Mouse (Mus musculus) heart, embryonic 16.5 days (tissue): ENCODE data around the gene Papln. TPM values are rescaled to one million over a fixed set of nuclear protein-coding genes. Genes with fewer than 3 reads are reported as not detected.

Experiments used
- ATAC-seq: fragments of 200-750 bp; cut with Nextera tagmentation; replicated peaks from 2 replicates; pipeline ENCODE4 v1.8.0; 2017; ENCODE audit warnings: moderate number of reproducible peaks; ENCODE audit not compliant: insufficient read depth, low FRiP score; ENCODE audit errors: extremely low read depth
- H3K27ac ChIP-seq: fragments of 300-500 bp; sonication (generic); 2 replicates; pipeline ENCODE4 v1.5.1; 2014; ENCODE audit warnings: mild to moderate bottlenecking, low read length, control low read depth, moderate library complexity
- H3K27me3 ChIP-seq: fragments of 300-500 bp; sonication (generic); 2 replicates; pipeline ENCODE4 v1.6.1; 2014; ENCODE audit warnings: low read length, mixed read lengths; ENCODE audit not compliant: control insufficient read depth, insufficient read depth
- H3K36me3 ChIP-seq: fragments of 300-500 bp; sonication (generic); 2 replicates; pipeline ENCODE4 v1.6.1; 2014; ENCODE audit not compliant: control insufficient read depth, insufficient read depth
- H3K4me1 ChIP-seq: fragments of 300-500 bp; sonication (generic); 2 replicates; pipeline ENCODE4 v1.6.1; 2014; ENCODE audit warnings: low read length, mixed read lengths; ENCODE audit not compliant: control insufficient read depth, insufficient read depth
- H3K4me2 ChIP-seq: fragments of 300-500 bp; sonication (generic); 2 replicates; pipeline ENCODE4 v1.6.1; 2014; ENCODE audit warnings: low read depth, mild to moderate bottlenecking, control low read depth, low read length
- H3K4me3 ChIP-seq: fragments of 300-500 bp; sonication (generic); 2 replicates; pipeline ENCODE4 v1.5.1; 2014; ENCODE audit warnings: mild to moderate bottlenecking, control low read depth, low read length
- H3K9ac ChIP-seq: fragments of 300-500 bp; sonication (generic); 2 replicates; pipeline ENCODE4 v1.6.1; 2014; ENCODE audit warnings: low read length, control low read depth
- H3K9me3 ChIP-seq: fragments of 300-500 bp; sonication (generic); replicated peaks from 2 replicates; pipeline ENCODE4 v1.6.1; 2016; ENCODE audit warnings: low read length; ENCODE audit not compliant: control insufficient read depth
- whole genome bisulfite sequencing: fragments of 180-500 bp; shearing (Covaris S2); extraction: QIAGEN DNeasy Blood & Tissue Kit; methylation state at CpG from one replicate; pipeline ENCODE4 v1.1.7; 2014; 5-methylcytosine and 5-hydroxymethylcytosine counted together
- polyA plus RNA-seq: library from polyadenylated mRNA; unstranded; fragments of >200 nt; fragmentation: Nextera tagmentation; extraction: Ambion mirVana; gene quantifications from 2 replicates; pipeline ENCODE4 v1.2.1, GENCODE M21; 2015

Papln gene
- polyA plus RNA-seq, 1 experiment from 2014 or later: 0.88 TPM

DNA sequence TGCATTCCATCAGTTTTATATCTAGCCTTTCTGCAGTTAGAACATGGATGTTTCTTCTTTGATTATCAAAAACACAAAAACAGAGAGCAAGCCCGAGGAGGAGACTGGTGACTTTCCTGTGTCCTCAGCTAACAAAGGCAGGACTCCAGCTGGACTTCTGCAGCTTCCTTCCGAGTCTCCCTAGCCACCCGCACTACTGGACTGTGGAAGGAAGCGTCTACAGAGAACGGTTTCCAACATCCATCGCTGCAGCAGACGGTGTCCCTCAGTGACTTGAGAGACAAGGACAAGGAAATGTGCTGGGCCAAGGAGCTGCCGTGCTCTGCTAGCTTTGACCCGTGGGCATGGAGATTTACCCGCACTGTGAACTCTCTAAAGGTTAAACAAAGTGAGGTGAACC, 29.4 kb upstream of the Papln start:
- no peaks in the 10 kb centered on the region for H3K27me3 ChIP-seq
- 83% methylated on average over 10 of the region's 10 CpGs for WGBS
- no peak overlapping the region for H3K9ac ChIP-seq
- no peak overlapping the region for H3K4me2 ChIP-seq
- H3K4me1 ChIP-seq: no peaks in the 10 kb centered on the region
- no peaks in the 10 kb centered on the region for H3K9me3 ChIP-seq
- H3K36me3 ChIP-seq: peaks cover 41% of the 10 kb centered on the region
- no peak overlapping the region for H3K4me3 ChIP-seq
- ATAC-seq: no peak
- no peak overlapping the region for H3K27ac ChIP-seq

DNA sequence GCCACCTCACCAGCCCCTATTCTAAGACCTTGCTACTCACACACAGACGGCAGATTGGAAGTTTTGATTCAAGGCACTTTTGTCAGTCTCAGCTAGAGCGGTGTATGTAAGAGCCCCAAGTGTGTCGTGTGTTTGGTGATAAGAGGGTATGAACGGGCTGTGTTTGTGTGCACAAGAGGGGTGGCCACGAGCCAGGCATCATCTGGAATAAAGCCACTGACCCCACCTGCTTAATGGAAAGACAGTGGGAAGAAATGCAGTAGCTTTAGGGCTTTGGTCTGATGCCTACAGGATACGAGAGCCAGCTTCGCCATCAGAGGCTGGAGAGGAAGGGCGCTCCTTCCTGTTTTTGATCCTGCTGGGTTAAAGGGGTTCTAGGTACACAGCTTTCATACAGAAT, 27.2 kb upstream of the Papln start:
- H3K4me3 ChIP-seq: no peak overlapping the region
- no peak overlapping the region for H3K4me2 ChIP-seq
- no peak for ATAC-seq
- no peak overlapping the region for H3K27ac ChIP-seq
- WGBS: 47% methylated on average over 8 of the region's 8 CpGs
- no peak overlapping the region for H3K9ac ChIP-seq
- peaks cover 3% of the 10 kb centered on the region for H3K9me3 ChIP-seq
- no peaks in the 10 kb centered on the region for H3K4me1 ChIP-seq
- peaks cover 25% of the 10 kb centered on the region for H3K36me3 ChIP-seq
- H3K27me3 ChIP-seq: no peaks in the 10 kb centered on the region

DNA sequence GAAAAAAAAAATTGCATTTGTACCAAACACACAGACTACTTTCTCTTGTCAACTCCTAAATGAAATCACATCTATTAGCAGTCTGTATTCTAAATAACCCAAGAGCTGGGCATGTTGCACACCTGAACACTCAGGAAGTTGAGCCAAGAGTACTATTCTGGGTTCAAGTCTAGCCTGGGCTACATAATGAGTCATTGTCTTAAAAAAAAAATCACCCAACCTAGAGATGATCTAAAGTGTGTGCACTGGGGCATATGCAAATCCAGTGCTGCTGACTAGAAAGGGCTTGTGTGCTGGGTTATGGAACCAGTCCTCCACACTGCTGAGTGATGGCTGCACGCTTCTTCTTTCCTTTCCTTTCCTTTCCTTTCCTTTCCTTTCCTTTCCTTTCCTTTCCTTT, 24.8 kb upstream of the Papln start:
- Histone ChIP-seq H3K4me1 (no peaks in the 10 kb centered on the region), H3K9me3 (peaks cover 3% of the 10 kb centered on the region), H3K27ac (no peak overlapping the region), H3K4me2 (no peak overlapping the region), H3K27me3 (no peaks in the 10 kb centered on the region), H3K9ac (no peak overlapping the region), H3K4me3 (no peak overlapping the region), H3K36me3 (peaks cover 8% of the 10 kb centered on the region; the same call in 1 of the 2 replicates)
- 88% methylated on average over 1 of the region's 1 CpGs for WGBS
- ATAC-seq: no peak

DNA sequence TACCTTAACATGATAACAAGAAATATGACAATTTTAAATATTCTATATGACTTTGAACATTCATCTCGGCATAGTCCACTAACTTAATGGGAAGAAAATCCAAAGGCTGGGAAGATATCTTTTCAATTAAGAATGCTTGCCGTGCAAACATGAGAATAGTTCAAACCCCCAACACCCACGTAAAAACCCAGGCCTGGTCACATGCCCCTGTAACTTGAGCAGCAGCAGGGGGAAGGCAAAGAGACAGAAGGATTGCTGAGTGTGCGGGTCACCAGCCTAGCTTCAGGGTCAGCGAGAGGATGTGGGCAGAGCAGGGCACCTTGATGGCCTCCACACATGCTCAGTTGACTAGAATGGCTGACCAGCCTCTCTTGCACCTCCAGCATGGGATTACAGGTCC, 21.7 kb upstream of the Papln start:
- Histone ChIP-seq H3K27me3 (no peaks in the 10 kb centered on the region), H3K9ac (no peak overlapping the region), H3K9me3 (peaks cover 3% of the 10 kb centered on the region), H3K4me2 (no peak overlapping the region), H3K4me1 (no peaks in the 10 kb centered on the region), H3K27ac (no peak overlapping the region), H3K4me3 (no peak overlapping the region), H3K36me3 (0 out of 2 replicates have a peak, but pooled peaks cover 2% of the 10 kb centered on the region)
- no peak for ATAC-seq
- WGBS: 67% methylated on average over 5 of the region's 5 CpGs

DNA sequence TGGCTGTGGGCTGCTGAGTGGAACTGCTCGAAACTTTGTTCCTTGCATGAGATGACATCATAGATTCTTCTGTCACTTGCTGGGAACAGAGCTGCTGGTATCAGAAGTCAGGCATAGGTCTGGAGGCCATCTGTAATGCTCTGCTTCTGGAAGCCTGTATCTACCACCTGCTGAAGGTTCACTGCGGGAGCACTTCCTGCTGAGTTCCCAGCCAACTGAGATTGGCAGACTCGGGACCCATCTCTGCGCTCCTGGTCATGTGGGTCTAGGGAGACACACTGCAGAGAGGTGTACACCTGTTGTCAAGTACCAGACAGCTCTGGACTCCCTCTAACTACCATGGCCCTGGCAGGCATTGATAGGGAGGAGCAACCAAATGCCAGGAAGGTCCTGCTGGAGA, 20.6 kb upstream of the Papln start:
- H3K4me2 ChIP-seq: no peak overlapping the region
- WGBS: 44% methylated on average over 4 of the region's 4 CpGs

DNA sequence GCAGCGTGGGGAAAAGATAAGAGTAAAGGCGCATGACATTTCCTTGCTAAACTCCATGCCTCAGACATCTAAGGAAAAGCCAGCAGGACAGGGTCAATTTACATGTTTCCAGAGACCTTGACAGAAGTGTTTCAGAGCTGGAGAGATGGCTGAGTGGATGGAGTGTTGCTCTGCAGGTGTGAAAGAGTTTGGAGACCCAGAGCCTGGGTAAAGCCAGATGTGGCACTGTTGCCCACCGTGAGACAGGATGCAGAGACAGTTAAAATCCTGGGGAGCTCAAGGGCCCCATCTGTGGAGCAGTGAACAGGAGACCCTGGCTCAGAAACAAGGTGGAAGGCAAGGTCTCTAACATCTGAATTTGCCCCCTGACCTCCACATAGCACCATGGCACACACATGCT, 19.7 kb upstream of the Papln start:
- H3K4me3 ChIP-seq: no peak overlapping the region
- 0 out of 2 replicates have a peak, but pooled peaks cover 2% of the 10 kb centered on the region for H3K36me3 ChIP-seq
- H3K4me1 ChIP-seq: no peaks in the 10 kb centered on the region
- ATAC-seq: no peak
- H3K27ac ChIP-seq: no peak overlapping the region
- no peak overlapping the region for H3K4me2 ChIP-seq
- H3K27me3 ChIP-seq: no peaks in the 10 kb centered on the region
- WGBS: 60% methylated on average over 3 of the region's 3 CpGs
- peaks cover 3% of the 10 kb centered on the region for H3K9me3 ChIP-seq
- H3K9ac ChIP-seq: no peak overlapping the region

More for the DNA sequence above, 20.6 kb upstream of the Papln start:
- H3K4me1 ChIP-seq: no peaks in the 10 kb centered on the region
- H3K9ac ChIP-seq: no peak overlapping the region
- no peak for ATAC-seq
- H3K27me3 ChIP-seq: no peaks in the 10 kb centered on the region
- H3K27ac ChIP-seq: no peak overlapping the region
- peaks cover 3% of the 10 kb centered on the region for H3K9me3 ChIP-seq
- H3K4me3 ChIP-seq: no peak overlapping the region
- 0 out of 2 replicates have a peak, but pooled peaks cover 2% of the 10 kb centered on the region for H3K36me3 ChIP-seq

DNA sequence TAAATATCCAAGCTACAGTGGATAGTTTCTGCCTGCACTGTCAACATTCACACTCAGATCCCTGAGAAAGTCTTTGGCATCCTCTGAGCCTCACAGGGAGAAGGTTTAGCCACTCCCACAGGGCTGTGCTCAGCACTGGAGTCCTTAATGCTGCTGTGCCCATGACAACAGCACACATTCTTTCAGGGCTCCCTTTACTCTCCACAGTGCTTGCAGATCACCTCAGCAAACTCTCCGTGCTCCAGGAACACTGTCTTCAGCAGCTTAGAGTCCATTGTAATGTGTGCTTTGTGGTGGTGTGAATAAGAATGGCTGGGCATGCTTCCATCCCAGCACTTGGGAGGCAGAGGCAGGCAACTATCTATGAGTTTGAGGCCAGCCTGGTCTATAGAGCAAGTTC, 14.2 kb upstream of the Papln start:
- no peak for ATAC-seq
- no peaks in the 10 kb centered on the region for H3K9me3 ChIP-seq
- no peaks in the 10 kb centered on the region for H3K36me3 ChIP-seq
- H3K4me1 ChIP-seq: no peaks in the 10 kb centered on the region
- H3K9ac ChIP-seq: no peak overlapping the region
- 47% methylated on average over 1 of the region's 1 CpGs for WGBS
- H3K4me2 ChIP-seq: no peak overlapping the region
- no peak overlapping the region for H3K4me3 ChIP-seq
- no peaks in the 10 kb centered on the region for H3K27me3 ChIP-seq
- no peak overlapping the region for H3K27ac ChIP-seq

DNA sequence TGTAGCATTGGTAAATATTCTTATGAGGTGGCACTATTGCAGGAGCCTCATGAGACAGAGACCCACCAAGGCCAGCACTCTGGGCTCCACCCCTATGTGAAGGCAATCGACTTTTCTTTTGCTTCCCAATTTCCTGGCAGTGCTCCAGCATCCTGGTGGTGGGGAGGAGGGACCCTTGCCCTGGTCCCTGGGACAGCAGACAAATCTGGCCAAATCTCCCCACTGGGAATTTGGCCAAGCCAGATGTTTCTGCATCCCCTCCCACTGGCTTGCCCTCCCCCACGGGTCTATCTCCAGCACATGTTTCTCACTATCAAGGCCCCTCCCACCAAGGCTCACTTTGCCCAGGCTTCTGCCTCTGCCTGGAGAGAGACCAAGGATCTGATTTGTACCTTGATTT, 10.9 kb upstream of the Papln start:
- no peaks in the 10 kb centered on the region for H3K27me3 ChIP-seq
- H3K4me2 ChIP-seq: no peak overlapping the region
- ATAC-seq: no peak
- WGBS: 14% methylated on average over 2 of the region's 2 CpGs
- no peak overlapping the region for H3K27ac ChIP-seq
- no peak overlapping the region for H3K4me3 ChIP-seq
- H3K4me1 ChIP-seq: no peaks in the 10 kb centered on the region
- no peaks in the 10 kb centered on the region for H3K9me3 ChIP-seq
- H3K9ac ChIP-seq: no peak overlapping the region
- no peaks in the 10 kb centered on the region for H3K36me3 ChIP-seq

DNA sequence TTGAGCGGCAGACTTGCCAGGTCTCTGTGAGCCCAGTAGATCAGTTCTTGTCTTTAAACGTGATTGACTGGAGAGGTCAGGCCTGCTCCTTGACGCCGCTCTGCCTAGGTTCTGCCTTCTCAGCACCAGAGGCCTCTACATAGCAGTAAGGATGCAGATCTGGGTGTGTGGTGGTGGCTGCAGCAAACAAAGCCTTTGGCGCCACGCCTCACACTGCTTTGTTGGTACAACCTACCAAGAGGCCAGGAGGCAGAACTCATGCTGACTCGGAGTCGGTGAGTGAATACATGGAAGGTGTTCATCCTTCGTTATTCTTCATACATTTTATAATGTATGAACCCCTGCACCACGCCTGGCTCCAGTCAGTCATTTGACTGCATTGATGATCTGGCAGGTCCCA, 4.7 kb upstream of the Papln start:
- Histone ChIP-seq H3K4me3 (no peak overlapping the region), H3K9ac (no peak overlapping the region), H3K4me2 (no peak overlapping the region), H3K27me3 (no peaks in the 10 kb centered on the region), H3K36me3 (no peaks in the 10 kb centered on the region), H3K4me1 (peaks cover 6% of the 10 kb centered on the region; the same call in 1 of the 2 replicates), H3K9me3 (no peaks in the 10 kb centered on the region), H3K27ac (no peak overlapping the region)
- 80% methylated on average over 10 of the region's 10 CpGs for WGBS
- ATAC-seq: no peak

DNA sequence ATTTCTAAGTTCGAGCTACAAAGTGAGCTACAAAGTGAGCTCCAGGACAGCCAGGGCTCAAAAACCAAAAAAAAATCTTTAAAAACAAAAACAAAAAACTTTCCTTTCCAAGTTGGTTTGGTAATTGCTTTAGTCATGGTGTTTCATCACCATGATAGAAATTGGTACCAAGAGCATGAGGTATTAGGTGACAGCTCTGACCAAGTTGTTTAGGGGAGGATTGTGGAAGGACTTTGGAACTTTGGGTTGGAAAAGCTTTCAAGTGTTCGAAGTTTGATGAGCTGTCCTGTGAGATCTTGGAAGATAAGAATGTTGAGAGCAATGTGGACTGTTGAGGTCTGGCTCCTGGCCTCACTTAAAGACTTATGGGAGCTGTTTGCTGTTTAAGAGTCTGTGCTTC, 3.2 kb upstream of the Papln start:
- no peak for ATAC-seq
- H3K4me3 ChIP-seq: no peak overlapping the region
- H3K4me2 ChIP-seq: no peak overlapping the region
- no peak overlapping the region for H3K27ac ChIP-seq
- no peaks in the 10 kb centered on the region for H3K36me3 ChIP-seq
- WGBS: 86% methylated on average over 2 of the region's 2 CpGs
- no peaks in the 10 kb centered on the region for H3K27me3 ChIP-seq
- no peak overlapping the region for H3K9ac ChIP-seq
- H3K4me1 ChIP-seq: peaks cover 9% of the 10 kb centered on the region
- H3K9me3 ChIP-seq: no peaks in the 10 kb centered on the region
